In genomic region chr12:33280805-33281204, GRCm38 (mm10) we compare ENCODE assay signal across 9 mouse cellular contexts.
DNase-seq lines count a peak whose midpoint lies in the region; ATAC-seq and TF ChIP-seq lines count a peak whose summit lies in the region.
"Had no signal": no experiment of that assay in that cellular context is flagged by ENCODE, and none has a peak within 500 bp of the region (broad histone marks: within the 10 kb centered on the region; RNA-seq: fewer than 3 reads in every experiment).

No protein-coding gene starts in this region.

- peak; percentile 67 for DNase-seq in midbrain, embryonic 10.5 days (ENCODE audit: low spot score)
- DNase-seq in R1 (ENCODE audit: low read depth, low spot score) = peak; percentile 53
- peak; percentile 64 to 69 for DNase-seq in cerebellum, postnatal 36 days
- DNase-seq in heart, postnatal 0 days (ENCODE audit: low spot score) = no peak
- peak; percentile 60 to 66 for DNase-seq in lung, adult 18-20 months
- peak; percentile 57 for DNase-seq in right cerebral cortex, postnatal 14 days

- no peak overlapping the region for H3K4me3 ChIP-seq in midbrain, embryonic 10.5 days
- H3K4me3 ChIP-seq in midbrain, embryonic 16.5 days (ENCODE audit: low read depth, low read length) = no peak overlapping the region
- no peak overlapping the region for H3K4me3 ChIP-seq in heart, postnatal 0 days (ENCODE audit: low read depth, low read length)
- H3K4me3 ChIP-seq: megakaryocyte, embryonic 14.5 days had no signal

- no peak overlapping the region for H3K27ac ChIP-seq in midbrain, embryonic 10.5 days (replicated peaks)
- H3K27ac ChIP-seq in midbrain, embryonic 16.5 days (ENCODE audit: low read length) = no peak overlapping the region
- H3K27ac ChIP-seq in heart, postnatal 0 days (ENCODE audit: low read depth) = no peak overlapping the region

- no peak for ATAC-seq in midbrain, embryonic 16.5 days
- no peak for ATAC-seq in heart, postnatal 0 days (ENCODE audit: insufficient read depth, low read depth)
- no peak for ATAC-seq in activated CD4-positive, CD25-positive, alpha-beta regulatory T cell, adult 4 months

- no peaks in the 10 kb centered on the region for H3K27me3 ChIP-seq in midbrain, embryonic 10.5 days (ENCODE audit: low read depth, poor library complexity, severe bottlenecking)
- no peaks in the 10 kb centered on the region for H3K27me3 ChIP-seq in midbrain, embryonic 16.5 days (ENCODE audit: control insufficient read depth, insufficient read depth, low read depth, low read length)
- H3K27me3 ChIP-seq in heart, postnatal 0 days (ENCODE audit: control insufficient read depth, insufficient read depth, low read length) = no peaks in the 10 kb centered on the region

- H3K36me3 ChIP-seq in midbrain, embryonic 10.5 days = no peaks in the 10 kb centered on the region
- H3K36me3 ChIP-seq in midbrain, embryonic 16.5 days (ENCODE audit: control insufficient read depth, insufficient read depth, low read length) = no peaks in the 10 kb centered on the region
- no peaks in the 10 kb centered on the region for H3K36me3 ChIP-seq in heart, postnatal 0 days (replicated peaks; ENCODE audit: control insufficient read depth, insufficient read depth, low read length)

- H3K9ac ChIP-seq in midbrain, embryonic 16.5 days (ENCODE audit: low read depth, low read length) = no peak overlapping the region
- H3K9ac ChIP-seq in heart, postnatal 0 days (replicated peaks; ENCODE audit: low read depth, low read length) = no peak overlapping the region

- WGBS in midbrain, embryonic 10.5 days = 24% methylated on average over 2 of the region's 2 CpGs
- 23% methylated on average over 2 of the region's 2 CpGs for WGBS in midbrain, embryonic 16.5 days
- WGBS in heart, postnatal 0 days = 32% methylated on average over 2 of the region's 2 CpGs

- no peaks in the 10 kb centered on the region for H3K9me3 ChIP-seq in midbrain, embryonic 10.5 days (replicated peaks)
- H3K9me3 ChIP-seq in midbrain, embryonic 16.5 days (replicated peaks; ENCODE audit: control insufficient read depth, low read length, poor library complexity, severe bottlenecking) = no peaks in the 10 kb centered on the region
- H3K9me3 ChIP-seq in heart, postnatal 0 days (replicated peaks; ENCODE audit: control insufficient read depth, low read length) = no peaks in the 10 kb centered on the region
- H3K9me3 ChIP-seq: megakaryocyte, embryonic 14.5 days had no signal

- peaks cover 15% of the 10 kb centered on the region for H3K4me1 ChIP-seq in midbrain, embryonic 10.5 days
- H3K4me1 ChIP-seq in midbrain, embryonic 16.5 days (ENCODE audit: control insufficient read depth, insufficient read depth, low read length) = peaks cover 7% of the 10 kb centered on the region
- H3K4me1 ChIP-seq in heart, postnatal 0 days (ENCODE audit: control insufficient read depth, insufficient read depth) = peaks cover 22% of the 10 kb centered on the region

- no peak for TF ChIP-seq EP300 in heart, postnatal 0 days (IDR thresholded peaks at IDR 0.05; ENCODE audit: low read depth)

- no peak overlapping the region for H3K4me2 ChIP-seq in midbrain, embryonic 16.5 days (ENCODE audit: low read length)
- no peak overlapping the region for H3K4me2 ChIP-seq in heart, postnatal 0 days (ENCODE audit: low read depth, low read length)

- TF ChIP-seq CTCF in heart, postnatal 0 days (IDR thresholded peaks at IDR 0.05; ENCODE audit: low read depth) = peak; percentile 87
